Mouse (Mus musculus): ENCODE data around the gene Rnf5.

Gene Rnf5

GRCm38 (mm10) chr17:34632261-34632691 lies 28.8 kb upstream of the Rnf5 start:
- peak; percentile 79 to 85 for DNase-seq (ENCODE audit: low spot score in 2 of 2)

- DNase-seq (ENCODE audit: low spot score in 2 of 2): peak in 1 of 2 experiments; percentile 30
These were observed 28.2 kb upstream of the Rnf5 start for GRCm38 (mm10) chr17:34631647-34632046.

- peak in 1 of 2 experiments; percentile 41 for DNase-seq (ENCODE audit: low spot score in 2 of 2)
These were observed 27.3 kb upstream of the Rnf5 start for GRCm38 (mm10) chr17:34630761-34631301.

GRCm38 (mm10) chr17:34629796-34630603 lies 26.5 kb upstream of the Rnf5 start:
- no peak for DNase-seq (ENCODE audit: low spot score in 2 of 2)

- peak in 1 of 2 experiments; percentile 61 for DNase-seq (ENCODE audit: low spot score in 2 of 2)
These were observed 25.8 kb upstream of the Rnf5 start, which contains the start of gene Prrt1 for GRCm38 (mm10) chr17:34629221-34629751. Gene Prrt1 (plus strand): TSS chr17:34629533.

DNA sequence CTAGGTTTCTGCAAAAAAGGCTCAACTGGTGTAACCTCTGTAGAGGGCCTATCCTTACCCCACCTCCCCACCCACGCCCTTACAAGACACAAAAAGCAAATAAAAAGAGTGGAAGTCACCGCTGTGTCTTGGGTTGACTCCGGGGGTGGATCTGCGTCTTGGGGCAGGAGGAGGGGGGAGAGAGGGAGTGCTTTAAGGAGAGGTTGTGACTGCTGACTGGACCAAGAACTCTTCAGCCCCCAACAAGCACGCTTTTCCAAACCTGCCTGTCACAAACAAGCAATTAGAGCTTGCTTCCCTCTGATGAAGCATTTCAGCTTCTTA lies 25.1 kb upstream of the Rnf5 start:
- no peak for DNase-seq (ENCODE audit: low spot score in 2 of 2)

- peak in 1 of 2 experiments; percentile 50 for DNase-seq (ENCODE audit: low spot score in 2 of 2)
These were observed 24.6 kb upstream of the Rnf5 start, which contains the start of gene Ppt2 for GRCm38 (mm10) chr17:34627943-34628643. Gene Ppt2 (minus strand): TSS chr17:34628510.

DNA sequence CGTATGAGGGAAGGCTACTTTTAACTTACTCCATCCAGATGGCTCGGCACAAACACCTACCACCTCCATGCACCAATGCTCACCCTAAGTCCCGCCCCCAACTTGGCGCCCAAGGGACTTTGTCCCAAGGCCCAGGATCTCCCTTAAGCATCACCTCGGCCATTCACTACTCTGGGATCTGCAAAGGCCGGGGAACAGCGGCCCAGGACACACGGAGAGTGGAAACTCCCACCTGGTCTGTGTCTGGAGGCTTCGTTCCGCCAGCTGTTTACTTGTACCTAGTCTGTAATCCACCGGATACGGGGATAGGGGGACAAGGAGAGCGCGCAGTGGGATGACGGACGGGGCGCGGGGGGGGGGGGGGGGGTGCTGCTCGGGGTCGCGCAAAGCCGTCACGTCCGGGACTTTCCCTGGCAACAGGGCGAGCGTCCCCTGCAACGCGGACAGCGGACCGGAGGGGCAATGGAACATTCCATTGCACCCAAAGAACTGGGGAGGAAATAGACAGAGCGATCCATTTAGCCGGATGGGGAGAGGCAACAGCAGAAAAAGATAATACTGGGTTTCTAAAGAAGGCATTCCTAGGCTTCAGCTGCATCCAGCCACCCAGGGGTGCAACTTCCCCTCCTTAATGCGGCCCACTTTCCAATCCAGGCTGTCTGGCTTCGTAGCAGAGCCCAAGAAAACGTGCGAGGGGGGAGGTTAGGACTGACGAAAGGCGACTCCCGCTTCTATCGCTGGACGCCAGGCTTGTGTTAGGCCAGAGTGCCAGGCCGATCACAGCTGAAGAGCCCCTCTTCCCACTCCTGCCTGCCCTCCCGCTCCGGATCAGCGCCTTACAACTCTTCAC lies 23.8 kb upstream of the Rnf5 start:
- peak; percentile 86 to 88 for DNase-seq (ENCODE audit: low spot score in 2 of 2)

DNA sequence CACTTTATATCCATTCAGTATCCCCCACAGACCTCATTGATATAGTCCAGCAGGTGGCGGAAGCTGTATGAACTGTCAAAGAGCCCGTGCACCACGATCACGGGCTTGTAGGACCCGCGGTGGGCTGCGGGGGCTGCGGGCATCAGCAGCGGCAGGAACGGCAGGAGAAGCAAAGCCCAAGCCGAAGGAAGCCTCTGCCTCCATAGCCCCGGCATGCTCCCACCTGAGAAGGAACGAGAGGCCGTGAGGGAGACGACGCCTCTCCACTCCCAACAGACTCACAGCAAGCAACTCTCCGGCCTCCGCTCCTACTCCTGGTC lies 23.2 kb upstream of the Rnf5 start:
- DNase-seq (ENCODE audit: low spot score in 2 of 2): no peak

DNA sequence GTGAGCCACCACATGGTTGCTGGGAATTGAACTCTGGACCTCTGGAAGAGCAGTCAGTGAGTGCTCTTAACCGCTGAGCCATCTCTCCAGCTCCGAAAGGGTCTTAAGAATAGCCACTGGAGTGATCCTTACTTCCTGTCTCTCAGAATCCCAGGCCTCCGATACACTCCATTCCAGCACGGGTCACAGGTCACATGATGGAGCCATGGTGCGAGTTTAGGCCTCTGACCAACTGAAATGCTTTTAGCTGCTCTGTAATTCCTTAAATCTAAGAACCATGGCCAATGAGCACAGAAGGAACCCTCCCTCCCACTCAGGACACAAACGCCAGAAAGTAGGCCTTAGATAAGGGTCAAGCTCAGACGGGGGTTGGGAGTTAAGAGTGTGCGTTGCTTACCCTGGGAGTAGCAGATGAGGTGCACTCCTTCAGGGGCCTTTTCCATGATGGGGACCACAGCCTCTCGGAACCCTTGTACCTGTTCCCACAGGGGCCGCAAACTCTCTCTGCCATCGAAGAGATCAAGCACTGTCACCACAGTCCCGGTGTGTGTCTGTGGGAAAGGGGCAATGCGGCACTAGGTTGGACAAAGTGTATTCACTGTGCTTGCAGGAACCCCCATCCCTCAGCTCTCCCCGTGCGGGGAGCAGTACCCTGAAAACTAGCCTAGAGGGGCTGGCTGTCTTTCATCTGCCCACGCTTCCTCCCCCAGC lies 22.7 kb upstream of the Rnf5 start:
- DNase-seq (ENCODE audit: low spot score in 2 of 2): no peak

DNA sequence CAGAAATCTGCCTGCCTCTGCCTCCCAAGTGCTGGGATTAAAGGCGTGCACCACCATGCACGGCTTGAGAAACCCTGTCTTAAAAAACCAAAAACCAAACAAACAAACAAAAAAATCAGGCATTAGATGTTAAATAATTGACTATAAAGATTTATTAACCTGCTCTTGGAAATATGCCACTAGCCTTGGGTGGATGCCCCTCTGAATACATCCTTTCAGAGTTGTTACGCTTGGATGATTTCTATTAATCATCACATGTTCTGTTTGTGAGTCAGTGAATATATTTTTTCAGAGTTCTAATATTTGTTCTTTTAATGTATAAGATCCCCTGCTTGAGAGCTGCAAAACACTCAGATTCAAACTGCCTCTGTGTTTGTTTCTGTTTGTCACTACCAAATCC lies 21.5 kb upstream of the Rnf5 start:
- no peak for DNase-seq (ENCODE audit: low spot score in 2 of 2)

- DNase-seq (ENCODE audit: low spot score in 2 of 2): no peak
These were observed 19.7 kb upstream of the Rnf5 start for GRCm38 (mm10) chr17:34623161-34623560.

DNA sequence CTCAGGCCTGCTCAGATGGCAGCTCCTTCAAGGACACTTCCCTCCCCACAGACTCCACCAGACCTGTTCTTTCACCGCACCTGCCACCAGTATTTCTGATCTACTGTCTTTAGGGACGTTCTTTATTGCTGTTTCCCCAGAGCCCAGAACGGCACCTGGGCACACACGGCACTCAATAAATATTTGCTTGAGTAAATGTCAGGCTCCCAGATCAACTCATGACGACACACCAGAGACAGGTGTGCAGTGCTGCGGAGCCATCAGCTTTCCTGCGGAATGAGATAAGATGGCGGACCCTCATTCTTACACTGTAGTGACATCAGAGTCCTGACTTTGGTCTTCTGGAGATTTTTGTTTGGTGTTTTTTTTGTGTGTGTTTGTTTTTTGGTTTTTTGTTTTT lies 17.5 kb upstream of the Rnf5 start:
- no peak for DNase-seq (ENCODE audit: low spot score in 2 of 2)

DNA sequence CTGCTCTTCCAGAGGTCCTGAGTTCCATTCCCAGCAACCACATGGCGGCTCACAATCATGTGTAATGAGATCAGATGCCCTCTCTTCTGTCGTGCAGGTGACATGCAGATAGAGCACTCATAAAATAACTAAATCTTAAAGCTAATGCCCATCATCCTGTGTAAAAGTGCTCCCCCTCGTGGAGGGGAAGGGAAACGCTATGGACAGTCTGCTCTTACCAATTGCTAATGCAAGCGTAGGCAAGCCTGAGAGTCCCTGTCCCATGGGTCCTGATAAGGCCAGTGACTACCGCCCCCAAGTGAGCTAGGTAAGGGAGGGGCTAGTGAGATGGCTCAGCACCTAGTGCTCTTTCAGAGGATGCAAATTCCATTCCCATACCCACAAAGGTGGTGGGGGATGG lies 15.5 kb upstream of the Rnf5 start:
- DNase-seq (ENCODE audit: low spot score in 2 of 2): peak in 1 of 2 experiments; percentile 49

DNA sequence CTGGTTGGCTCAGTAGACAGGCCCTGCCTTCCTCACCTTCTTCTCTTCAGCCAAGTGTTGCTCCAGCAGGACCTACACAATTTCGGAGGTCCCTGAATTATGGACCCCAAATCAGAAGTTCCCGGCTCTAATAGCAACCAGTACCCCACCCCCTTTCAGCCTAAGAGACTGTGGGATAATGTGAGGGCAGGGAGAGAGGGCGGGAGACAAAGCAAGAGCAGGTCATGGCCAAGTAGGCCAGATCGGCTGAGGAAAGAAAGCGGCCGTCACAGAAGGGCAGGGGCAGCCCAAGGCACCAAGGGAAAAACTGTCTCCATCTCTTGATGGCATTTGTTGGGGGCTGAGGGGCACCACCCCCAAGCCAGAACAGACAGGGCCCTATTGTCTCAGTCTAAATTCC lies 12.4 kb upstream of the Rnf5 start, which contains the start of gene Egfl8:
Gene Egfl8, minus strand, starts transcription at position 101 of the 400 bp plus-strand sequence.
- no peak for DNase-seq (ENCODE audit: low spot score in 2 of 2)

DNA sequence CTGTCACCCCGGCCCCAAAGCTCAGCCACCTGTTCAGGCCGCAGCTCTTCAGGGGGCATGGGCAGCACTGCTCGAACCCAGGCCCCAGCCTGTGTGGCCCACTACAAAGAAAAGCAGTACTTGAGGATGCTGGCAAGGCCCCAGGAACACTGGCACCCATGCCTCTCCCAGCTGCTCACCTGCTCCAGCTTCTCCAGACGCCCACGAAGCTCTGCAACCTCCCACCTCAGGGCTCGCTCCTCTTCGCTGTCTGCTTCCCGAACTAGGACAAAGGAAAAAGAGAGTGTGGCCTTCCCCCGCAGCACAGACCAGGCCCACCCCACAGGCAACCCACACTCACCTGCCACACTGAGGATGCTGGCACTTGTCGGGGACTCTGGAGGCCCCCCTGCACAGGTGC lies 10.3 kb upstream of the Rnf5 start:
- DNase-seq (ENCODE audit: low spot score in 2 of 2): no peak

GRCm38 (mm10) chr17:34613054-34613645 lies 9.7 kb upstream of the Rnf5 start:
- no peak for DNase-seq (ENCODE audit: low spot score in 2 of 2)

GRCm38 (mm10) chr17:34611050-34611449 lies 7.6 kb upstream of the Rnf5 start:
- DNase-seq (ENCODE audit: low spot score in 2 of 2): no peak

DNA sequence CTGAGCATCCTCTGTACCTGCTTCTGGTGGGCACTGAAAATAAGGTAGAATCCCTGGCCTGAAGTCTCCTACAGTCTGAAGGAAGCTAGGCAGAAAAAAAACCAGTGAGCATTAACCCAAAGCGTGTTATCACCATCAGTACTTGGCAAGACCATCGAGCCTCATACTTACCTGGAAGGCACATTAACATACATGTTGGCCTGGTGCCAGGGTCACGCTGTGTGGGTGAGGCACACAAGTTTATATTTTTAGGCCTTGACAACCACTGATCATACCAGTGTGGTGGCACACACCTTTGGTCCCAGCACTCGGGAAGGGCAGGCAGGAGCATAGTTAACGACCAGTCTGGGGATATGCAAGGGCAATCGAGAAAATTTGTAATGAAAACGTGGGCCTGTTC lies 4.5 kb upstream of the Rnf5 start:
- DNase-seq (ENCODE audit: low spot score in 2 of 2): no peak

DNA sequence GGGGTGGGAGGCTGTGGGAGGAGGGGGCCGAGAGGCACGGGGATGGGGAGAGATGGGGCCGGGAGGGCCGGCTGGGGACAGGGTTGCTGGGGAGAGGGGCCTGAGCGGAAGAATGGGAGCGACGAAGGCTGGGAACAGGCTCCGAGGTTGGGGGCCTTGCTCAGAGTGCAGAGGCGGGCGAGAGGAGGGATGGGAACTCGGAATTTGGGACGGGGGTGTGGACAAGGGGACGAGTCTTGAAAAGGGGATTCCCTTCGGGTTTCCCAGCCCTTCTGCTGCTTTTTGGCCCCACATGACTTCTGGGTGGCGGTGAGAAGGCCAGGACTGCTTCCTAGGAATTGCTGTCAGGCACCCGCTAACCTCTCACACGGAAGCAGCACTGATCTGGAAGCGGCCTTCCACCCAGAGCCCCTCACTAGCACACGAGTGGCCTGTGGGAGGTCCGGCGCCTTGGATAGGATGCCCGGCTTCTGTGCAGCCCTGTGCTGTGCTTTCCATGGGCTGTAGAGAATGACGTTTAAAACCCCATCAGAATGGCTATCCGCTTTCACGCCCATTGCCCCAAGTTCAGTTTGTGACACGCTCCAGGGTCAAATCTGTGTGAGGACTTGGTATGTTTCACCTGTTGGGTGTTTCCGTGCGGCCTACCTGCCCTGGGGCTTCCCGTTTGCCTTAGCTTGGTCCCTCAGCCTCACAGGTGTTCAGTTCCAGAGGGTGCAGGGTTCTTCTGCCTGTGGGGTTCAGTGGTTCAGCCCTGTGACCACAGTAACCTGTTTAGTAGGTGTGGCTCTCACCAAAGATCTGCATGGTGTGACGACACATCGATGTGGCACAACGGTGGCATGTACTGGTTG lies 2.9 kb upstream of the Rnf5 start:
- no peak for DNase-seq (ENCODE audit: low spot score in 2 of 2)

All from frontal cortex, postnatal 10 days (tissue).